Comparison of ENCODE assay signal across 9 mouse cellular contexts in genomic region chr4:138153980-138154379, GRCm38 (mm10).
DNase-seq lines count a peak whose midpoint lies in the region; ATAC-seq and TF ChIP-seq lines count a peak whose summit lies in the region.
"Had no signal": no experiment of that assay in that cellular context is flagged by ENCODE, and none has a peak within 500 bp of the region (broad histone marks: within the 10 kb centered on the region; RNA-seq: fewer than 3 reads in every experiment).

No protein-coding gene starts in this region.

- ATAC-seq in intestine, postnatal 0 days = no peak
- no peak for ATAC-seq in intestine, embryonic 15.5 days

- H3K4me1 ChIP-seq in intestine, postnatal 0 days (replicated peaks; ENCODE audit: control insufficient read depth, insufficient read depth, low read length) = no peaks in the 10 kb centered on the region
- H3K4me1 ChIP-seq in intestine, embryonic 15.5 days (replicated peaks) = no peaks in the 10 kb centered on the region
- H3K4me1 ChIP-seq in embryonic fibroblast, embryonic 13.5 days (ENCODE audit: control insufficient read depth, insufficient read depth, low read length) = no peaks in the 10 kb centered on the region
- H3K4me1 ChIP-seq: heart, embryonic 13.5 days had no signal

- H3K27me3 ChIP-seq in intestine, postnatal 0 days (replicated peaks; ENCODE audit: control insufficient read depth, insufficient read depth, low read length) = no peaks in the 10 kb centered on the region
- H3K27me3 ChIP-seq in intestine, embryonic 15.5 days (replicated peaks) = no peaks in the 10 kb centered on the region
- H3K27me3 ChIP-seq: heart, embryonic 13.5 days had no signal

- peak; percentile 80 for TF ChIP-seq CTCF in intestine, postnatal 0 days (IDR thresholded peaks at IDR 0.05; ENCODE audit: low read depth)
- peak; percentile 37; the same call in 1 of the 2 replicates for TF ChIP-seq CTCF in embryonic fibroblast, embryonic 13.5 days (IDR thresholded peaks at IDR 0.05; ENCODE audit: borderline replicate concordance, insufficient read depth, low read length)

- WGBS in intestine, postnatal 0 days = 58% methylated on average over 3 of the region's 3 CpGs
- WGBS in intestine, embryonic 15.5 days = 62% methylated on average over 3 of the region's 3 CpGs

- H3K36me3 ChIP-seq in intestine, postnatal 0 days (ENCODE audit: control insufficient read depth, insufficient read depth) = peaks cover 51% of the 10 kb centered on the region
- peaks cover 30% of the 10 kb centered on the region for H3K36me3 ChIP-seq in intestine, embryonic 15.5 days

- H3K9me3 ChIP-seq in intestine, postnatal 0 days (ENCODE audit: control insufficient read depth) = no peaks in the 10 kb centered on the region
- H3K9me3 ChIP-seq in intestine, embryonic 15.5 days = no peaks in the 10 kb centered on the region
- H3K9me3 ChIP-seq: heart, embryonic 13.5 days had no signal

- H3K27ac ChIP-seq in intestine, postnatal 0 days (ENCODE audit: low read depth, low read length) = no peak overlapping the region
- H3K27ac ChIP-seq in intestine, embryonic 15.5 days = no peak overlapping the region
- no peak overlapping the region for H3K27ac ChIP-seq in embryonic fibroblast, embryonic 13.5 days (ENCODE audit: insufficient read depth, low read length)
- H3K27ac ChIP-seq: heart, embryonic 13.5 days had no signal

- no peak overlapping the region for H3K4me3 ChIP-seq in intestine, postnatal 0 days (ENCODE audit: low read depth, low read length)
- no peak overlapping the region for H3K4me3 ChIP-seq in intestine, embryonic 15.5 days (replicated peaks)
- H3K4me3 ChIP-seq in embryonic fibroblast, embryonic 13.5 days (ENCODE audit: insufficient read depth, low read length) = no peak overlapping the region
- H3K4me3 ChIP-seq: heart, embryonic 13.5 days had no signal

- no peak overlapping the region for H3K9ac ChIP-seq in intestine, postnatal 0 days (ENCODE audit: low read depth, low read length)
- H3K9ac ChIP-seq in intestine, embryonic 15.5 days = no peak overlapping the region
- H3K9ac ChIP-seq: heart, embryonic 13.5 days had no signal

- no peak for TF ChIP-seq POLR2A in embryonic fibroblast, embryonic 13.5 days (IDR thresholded peaks at IDR 0.05; ENCODE audit: low read depth, low read length)

- no peak overlapping the region for H3K4me2 ChIP-seq in intestine, postnatal 0 days (replicated peaks; ENCODE audit: low read depth)
- no peak overlapping the region for H3K4me2 ChIP-seq in intestine, embryonic 15.5 days (replicated peaks)
- H3K4me2 ChIP-seq: heart, embryonic 13.5 days had no signal

- DNase-seq in CD8-positive naive resting alpha-beta T cell, adult 2 months (ENCODE audit: low read depth in 2 of 2, low spot score in 2 of 2) = peak; percentile 23 to 45
- DNase-seq in adrenal gland, adult 2 months = peak; percentile 33
- DNase-seq in mesoderm, embryonic 11.5 days (ENCODE audit: low read depth, low spot score) = peak; percentile 30
- no peak for DNase-seq in ovary, postnatal 10 days (ENCODE audit: low spot score)
- no peak for DNase-seq in right cerebral cortex, postnatal 10 days (ENCODE audit: low spot score in 2 of 2)

Comparison
In these comparisons a context has a peak if more than half of its experiments do, and no peak if none do; other contexts are left out.
1. DNase-seq: peak in CD8-positive naive resting alpha-beta T cell, adult 2 months (2 of 2), adrenal gland, adult 2 months (single experiment) and mesoderm, embryonic 11.5 days (single experiment); none in ovary, postnatal 10 days (single experiment) and right cerebral cortex, postnatal 10 days (0 of 2).